Mouse (Mus musculus) erythroblast, embryonic 14.5 days (primary cell): Measurements from ENCODE around the gene Chic2.

ENCODE experiments used
- GATA1 ChIP-seq: IDR thresholded peaks from 2 replicates; pipeline ENCODE4 v1.6.1; 2012; ENCODE audit warnings: low read length, inconsistent platforms, mixed read lengths
- TAL1 ChIP-seq: IDR thresholded peaks from 3 replicates; pipeline ENCODE4 v1.6.1; 2012; ENCODE audit warnings: low read length, inconsistent platforms, mixed read lengths

GRCm38 (mm10) chr5:74951375-74951774 is 93.2 kb downstream of the Chic2 start:
- TF ChIP-seq GATA1 (no peak), TAL1 (no peak)
